Mouse (Mus musculus) CH12.LX (cell line): ENCODE measurements around the gene Dnajc8. TPM values are rescaled to one million over a fixed set of nuclear protein-coding genes. Genes with fewer than 3 reads are reported as not detected.

ENCODE experiments used
- DNase-seq: peaks from one replicate; pipeline ENCODE4 v3.0.0-alpha.2; 2013; ENCODE audit errors: extremely low read depth
- H3K27ac ChIP-seq: 2 replicates; pipeline ENCODE4 v1.5.1; 2012; ENCODE audit warnings: low read depth, mild to moderate bottlenecking, control low read depth, moderate library complexity; ENCODE audit not compliant: insufficient read depth
- H3K27me3 ChIP-seq: replicated peaks from 2 replicates; pipeline ENCODE3; 2012; ENCODE audit warnings: inconsistent platforms
- H3K36me3 ChIP-seq, 2 experiments: replicated peaks in 1 of 2; 2 replicates each; pipeline versions ENCODE3 to v1.6.1; 2012; ENCODE audit warnings: inconsistent platforms in 1 of 2, low read length in 1 of 2, mild to moderate bottlenecking in 1 of 2, mixed read lengths in 1 of 2, moderate library complexity in 1 of 2; ENCODE audit not compliant: control insufficient read depth in 1 of 2, insufficient read depth in 1 of 2
- H3K4me1 ChIP-seq, 2 experiments: 2 replicates each; pipeline ENCODE4 v1.6.1; 2012; ENCODE audit warnings: inconsistent platforms in 1 of 2, moderate library complexity in 1 of 2; ENCODE audit not compliant: insufficient read depth in 2 of 2, control insufficient read depth in 1 of 2
- H3K4me2 ChIP-seq: 2 replicates; pipeline ENCODE4 v1.6.1; 2012; ENCODE audit warnings: low read depth, mild to moderate bottlenecking, control low read depth; ENCODE audit not compliant: poor library complexity, insufficient read depth, severe bottlenecking
- H3K4me3 ChIP-seq, 3 experiments: fragments of 150-350 bp in 1 of 3; sonication (generic) in 1 of 3; replicated peaks in 1 of 3; 2 replicates each; pipeline versions ENCODE3 to v1.5.1; 2011 to 2012; ENCODE audit warnings: low read depth in 2 of 3, low read length in 2 of 3, mild to moderate bottlenecking in 2 of 3, moderate library complexity in 2 of 3, control low read depth in 1 of 3, improper control_type of control experiment in 1 of 3, inconsistent platforms in 1 of 3, mixed read lengths in 1 of 3; ENCODE audit not compliant: poor library complexity in 1 of 3
- H3K79me2 ChIP-seq: replicated peaks from 2 replicates; pipeline ENCODE4 v1.6.1; 2012; ENCODE audit warnings: mild to moderate bottlenecking, moderate library complexity; ENCODE audit not compliant: control insufficient read depth, poor library complexity, insufficient read depth, severe bottlenecking; ENCODE audit errors: extremely low read depth
- H3K9ac ChIP-seq: 2 replicates; pipeline ENCODE4 v1.6.1; 2012; ENCODE audit warnings: low read depth, mild to moderate bottlenecking, control low read depth, moderate library complexity; ENCODE audit not compliant: insufficient read depth
- H3K9me3 ChIP-seq: replicated peaks from 2 replicates; pipeline ENCODE3; 2012; ENCODE audit warnings: low read length, inconsistent platforms, mixed read lengths
- BHLHE40 ChIP-seq: IDR thresholded peaks from 2 replicates; pipeline ENCODE4 v1.6.1; 2011; ENCODE audit warnings: mild to moderate bottlenecking, low read depth, low read length, improper control_type of control experiment
- CHD2 ChIP-seq: IDR thresholded peaks from 2 replicates; pipeline ENCODE4 v1.6.1; 2011; ENCODE audit warnings: low read length, improper control_type of control experiment
- CTCF ChIP-seq, 2 experiments: IDR thresholded peaks in 1 of 2; conservative IDR thresholded peaks in 1 of 2; 2 replicates each; pipeline ENCODE4 v1.5.1; 2011 to 2012; ENCODE audit warnings: low read depth in 2 of 2, low read length in 2 of 2, improper control_type of control experiment in 1 of 2, inconsistent platforms in 1 of 2, mild to moderate bottlenecking in 1 of 2, moderate library complexity in 1 of 2
- E2F4 ChIP-seq: IDR thresholded peaks from 2 replicates; pipeline ENCODE4 v1.6.1; 2011; ENCODE audit warnings: low read depth, low read length, improper control_type of control experiment; ENCODE audit not compliant: insufficient replicate concordance
- ETS1 ChIP-seq: conservative IDR thresholded peaks from 2 replicates; pipeline ENCODE4 v1.6.1; 2012; ENCODE audit warnings: low read depth, mild to moderate bottlenecking, inconsistent platforms, low read length, improper control_type of control experiment, moderate library complexity
- IRF4 ChIP-seq: IDR thresholded peaks from 2 replicates; pipeline ENCODE4 v1.6.1; 2014; ENCODE audit warnings: low read depth, mild to moderate bottlenecking, inconsistent platforms, low read length, improper control_type of control experiment
- JUN ChIP-seq: IDR thresholded peaks from 2 replicates; pipeline ENCODE4 v1.6.1; 2011; ENCODE audit warnings: low read depth, mild to moderate bottlenecking, low read length, improper control_type of control experiment, moderate library complexity; ENCODE audit not compliant: insufficient read depth
- JUND ChIP-seq: conservative IDR thresholded peaks from 2 replicates; pipeline ENCODE4 v1.6.1; 2011; ENCODE audit warnings: low read depth, low read length, improper control_type of control experiment
- MAX ChIP-seq: IDR thresholded peaks from 2 replicates; pipeline ENCODE4 v1.6.1; 2011; ENCODE audit warnings: low read length, improper control_type of control experiment
- MXI1 ChIP-seq: IDR thresholded peaks from 2 replicates; pipeline ENCODE4 v1.6.1; 2011; ENCODE audit warnings: mild to moderate bottlenecking, low read depth, low read length, improper control_type of control experiment
- NELFE ChIP-seq: IDR thresholded peaks from 2 replicates; pipeline ENCODE4 v1.6.1; 2011; ENCODE audit warnings: low read depth, low read length, improper control_type of control experiment
- PAX5 ChIP-seq: IDR thresholded peaks from 2 replicates; pipeline ENCODE4 v1.6.1; 2012; ENCODE audit warnings: low read length, inconsistent platforms, mixed read lengths
- POLR2A ChIP-seq: IDR thresholded peaks from 2 replicates; pipeline ENCODE4 v1.6.1; 2011; ENCODE audit warnings: low read depth, mild to moderate bottlenecking, improper control_type of control experiment, low read length
- RAD21 ChIP-seq: IDR thresholded peaks from 2 replicates; pipeline ENCODE4 v1.6.1; 2011; ENCODE audit warnings: low read depth, mild to moderate bottlenecking, low read length, improper control_type of control experiment, moderate library complexity
- RCOR1 ChIP-seq: conservative IDR thresholded peaks from 2 replicates; pipeline ENCODE4 v1.6.1; 2012; ENCODE audit warnings: low read depth, mild to moderate bottlenecking, inconsistent platforms, low read length, improper control_type of control experiment
- TCF12 ChIP-seq: IDR thresholded peaks from 2 replicates; pipeline ENCODE4 v1.6.1; 2014; ENCODE audit warnings: low read depth, mild to moderate bottlenecking, inconsistent platforms, low read length, improper control_type of control experiment
- UBTF ChIP-seq: IDR thresholded peaks from 2 replicates; pipeline ENCODE4 v1.6.1; 2012; ENCODE audit warnings: low read depth, mild to moderate bottlenecking, inconsistent platforms, low read length, improper control_type of control experiment, moderate library complexity
- USF1 ChIP-seq: IDR thresholded peaks from 2 replicates; pipeline ENCODE4 v1.6.1; 2014; ENCODE audit warnings: low read depth, mild to moderate bottlenecking, inconsistent platforms, low read length, improper control_type of control experiment
- USF2 ChIP-seq: conservative IDR thresholded peaks from 2 replicates; pipeline ENCODE4 v1.6.1; 2011; ENCODE audit warnings: low read depth, low read length, improper control_type of control experiment
- ZC3H11A ChIP-seq: IDR thresholded peaks from 2 replicates; pipeline ENCODE4 v1.6.1; 2012; ENCODE audit warnings: low read depth, mild to moderate bottlenecking, inconsistent platforms, low read length, improper control_type of control experiment
- ZKSCAN1 ChIP-seq: IDR thresholded peaks from 2 replicates; pipeline ENCODE4 v1.6.1; 2012; ENCODE audit warnings: low read depth, inconsistent platforms, low read length, improper control_type of control experiment, borderline replicate concordance
- ZNF384 ChIP-seq: IDR thresholded peaks from 2 replicates; pipeline ENCODE4 v1.6.1; 2012; ENCODE audit warnings: low read depth, low read length, improper control_type of control experiment, inconsistent platforms
- dilution Hi-C: fragments of 300-500 bp; cut with MboI; formaldehyde crosslinking; loops from 2 replicates; pipeline ENCODE4 v1.14.3; 2020; ENCODE audit warnings: low sequenced_read_pairs; ENCODE audit not compliant: extremely low pct_unique_long_range_greater_than_20kb, extremely low pct_ligation_motif_present
- in situ Hi-C: fragments of 300-500 bp; cut with MboI; formaldehyde crosslinking; loops from 3 replicates; pipeline ENCODE4 v1.14.3; 2019; ENCODE audit warnings: low sequenced_read_pairs, low pct_ligation_motif_present, low pct_unique_long_range_greater_than_20kb, mixed read lengths
- polyA plus RNA-seq: library from polyadenylated mRNA; unstranded; fragments of >175 nt; gene quantifications from 2 replicates; pipeline ENCODE4 v1.2.1, GENCODE M21; 2012; ENCODE audit warnings: low read depth; ENCODE audit not compliant: insufficient read length
- total RNA-seq, 2 experiments: library from RNA; depleted of rRNA; stranded (reverse); fragments of 300-350 nt in 1 of 2; fragments of >200 nt in 1 of 2; gene quantifications; 2 replicates each; pipeline ENCODE4 v1.2.3; 2012 to 2014

The Dnajc8 gene
- total and polyA plus RNA-seq, 3 experiments = 117 to 319 (median 187) TPM

- DNase-seq = no peak
Measured at GRCm38 (mm10) chr4:132598861-132599260, 63.5 kb downstream of the Dnajc8 start.

GRCm38 (mm10) chr4:132599764-132600163, 64.4 kb downstream of the Dnajc8 start:
- Histone ChIP-seq H3K4me3 (no peak overlapping the region), H3K27me3 (no peaks in the 10 kb centered on the region), H3K4me2 (no peak overlapping the region), H3K79me2 (no peaks in the 10 kb centered on the region), H3K27ac (no peak overlapping the region), H3K9ac (no peak overlapping the region), H3K9me3 (peaks cover 2% of the 10 kb centered on the region), H3K36me3 (no peaks in the 10 kb centered on the region), H3K4me1 (peaks cover 0 to 18% of the 10 kb centered on the region in 2 experiments; a peak in 2 of 4 replicates)
- TF ChIP-seq RAD21 (no peak), RCOR1 (no peak), IRF4 (no peak), ETS1 (no peak), JUND (no peak), USF1 (no peak), PAX5 (no peak), ZNF384 (no peak), JUN (no peak), USF2 (no peak), ZC3H11A (no peak), CHD2 (no peak), MAX (no peak), BHLHE40 (no peak), CTCF (conservative IDR thresholded peaks at IDR 0.05 in 1 of 2, IDR thresholded peaks at IDR 0.05 in 1 of 2; ENCODE audit: low read depth in 2 of 2, low read length in 2 of 2) (no peak), MXI1 (no peak), NELFE (no peak), E2F4 (no peak), ZKSCAN1 (no peak), TCF12 (no peak)
- no peak for DNase-seq
- in situ Hi-C loops = loop anchor here (10.0 kb wide), 1 partner anchor 45 kb away; no protein-coding TSS in a partner anchor
- dilution Hi-C loops = no loop called here

More at GRCm38 (mm10) chr4:132598861-132599260, 63.5 kb downstream of the Dnajc8 start:
- Histone ChIP-seq H3K9ac (no peak overlapping the region), H3K27ac (no peak overlapping the region), H3K27me3 (no peaks in the 10 kb centered on the region), H3K36me3 (no peaks in the 10 kb centered on the region), H3K4me1 (peaks cover 0 to 23% of the 10 kb centered on the region in 2 experiments; a peak in 2 of 4 replicates), H3K4me3 (no peak overlapping the region), H3K9me3 (peaks cover 2% of the 10 kb centered on the region), H3K79me2 (no peaks in the 10 kb centered on the region), H3K4me2 (no peak overlapping the region)
- in situ Hi-C loops (no loop called here), dilution Hi-C loops (no loop called here)
- TF ChIP-seq JUN = no peak
- no peak for TF ChIP-seq POLR2A
- TF ChIP-seq TCF12 = no peak
- no peak for TF ChIP-seq UBTF
- TF ChIP-seq RCOR1 = no peak
